Mouse (Mus musculus) cortical plate, adult 2 months (tissue): ENCODE data around the gene Atp2b2. TPM values are rescaled to one million over a fixed set of nuclear protein-coding genes. Genes with fewer than 3 reads are reported as not detected.

ENCODE experiments used
- H3K27ac ChIP-seq: fragments of 200-500 bp; 2 replicates; pipeline ENCODE4 v1.5.1; 2012; ENCODE audit warnings: low read length, control low read depth, inconsistent platforms; ENCODE audit not compliant: insufficient read depth
- H3K4me1 ChIP-seq: fragments of 200-500 bp; 2 replicates; pipeline ENCODE4 v1.6.1; 2011; ENCODE audit warnings: low read length; ENCODE audit not compliant: control insufficient read depth, insufficient read depth
- H3K4me3 ChIP-seq: fragments of 200-500 bp; 2 replicates; pipeline ENCODE4 v1.5.1; 2011; ENCODE audit warnings: mild to moderate bottlenecking, low read length, control low read depth; ENCODE audit not compliant: insufficient read depth
- CTCF ChIP-seq: fragments of 200-500 bp; IDR thresholded peaks from 2 replicates; pipeline ENCODE4 v1.5.1; 2011; ENCODE audit warnings: mild to moderate bottlenecking, control low read depth, low read length; ENCODE audit not compliant: insufficient read depth; ENCODE audit errors: extremely low read depth
- POLR2A ChIP-seq: fragments of 200-500 bp; IDR thresholded peaks from 2 replicates; pipeline ENCODE4 v1.6.1; 2011; ENCODE audit warnings: mild to moderate bottlenecking, low read length, control low read depth; ENCODE audit not compliant: insufficient read depth; ENCODE audit errors: extremely low read depth
- polyA plus RNA-seq: library from polyadenylated mRNA; depleted of rRNA; stranded (reverse); fragments of >200 nt; gene quantifications from 2 replicates; pipeline ENCODE4 v1.2.3, GENCODE M21; 2012

The Atp2b2 gene
- polyA plus RNA-seq, 1 experiment, result 238 TPM

DNA sequence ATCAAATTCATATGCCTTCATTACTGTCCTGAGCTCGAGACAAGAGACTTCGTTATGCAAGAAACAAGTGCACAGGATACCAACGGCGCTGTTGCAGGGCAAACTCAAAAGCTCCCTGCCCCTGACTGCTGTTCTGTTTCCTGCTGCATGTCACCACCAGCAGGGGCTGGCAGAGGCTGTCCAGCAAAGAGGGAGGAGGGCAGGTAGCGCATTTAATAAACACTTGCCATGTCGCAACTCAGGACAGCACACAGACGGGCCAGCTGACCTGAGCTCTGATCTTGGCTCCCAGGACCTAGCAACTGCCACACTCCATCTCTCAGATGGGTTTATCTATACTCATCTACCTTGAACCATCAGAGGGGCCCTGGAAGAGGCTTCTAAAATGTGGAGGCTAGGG is 176.7 kb downstream of the Atp2b2 start:
- H3K4me3 ChIP-seq, result no peak overlapping the region
- no peak for TF ChIP-seq POLR2A
- TF ChIP-seq CTCF, result no peak
- H3K4me1 ChIP-seq, result peaks cover 13% of the 10 kb centered on the region
- peak overlapping the region; percentile 58 for H3K27ac ChIP-seq

- H3K4me1 ChIP-seq, result peaks cover 15% of the 10 kb centered on the region
- no peak overlapping the region for H3K4me3 ChIP-seq
- H3K27ac ChIP-seq, result no peak overlapping the region
- TF ChIP-seq CTCF, result no peak
- no peak for TF ChIP-seq POLR2A
Observed at GRCm38 (mm10) chr6:113864812-113865211, 177.6 kb downstream of the Atp2b2 start.

DNA sequence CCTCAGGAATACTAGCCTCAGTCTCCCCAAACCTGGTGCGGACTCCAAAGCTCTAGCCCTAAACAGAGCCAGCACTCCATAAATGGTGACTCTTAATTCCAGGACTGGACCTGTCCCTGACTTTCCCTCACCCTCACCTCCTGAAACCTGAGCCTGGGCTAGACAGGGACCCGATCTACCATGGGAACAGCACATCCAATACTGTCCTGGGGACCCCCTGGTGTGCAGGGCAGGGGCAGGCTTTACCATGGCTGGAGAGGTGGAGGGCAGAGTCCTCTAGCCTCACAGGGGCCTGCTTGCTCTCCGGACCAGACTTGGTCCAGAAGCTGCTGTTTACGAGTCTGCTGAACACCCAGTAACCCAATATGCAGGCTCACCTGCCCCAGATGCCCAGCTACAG is 179.5 kb downstream of the Atp2b2 start:
- peaks cover 20% of the 10 kb centered on the region for H3K4me1 ChIP-seq
- H3K4me3 ChIP-seq, result no peak overlapping the region
- no peak overlapping the region for H3K27ac ChIP-seq
- no peak for TF ChIP-seq CTCF
- TF ChIP-seq POLR2A, result no peak

DNA sequence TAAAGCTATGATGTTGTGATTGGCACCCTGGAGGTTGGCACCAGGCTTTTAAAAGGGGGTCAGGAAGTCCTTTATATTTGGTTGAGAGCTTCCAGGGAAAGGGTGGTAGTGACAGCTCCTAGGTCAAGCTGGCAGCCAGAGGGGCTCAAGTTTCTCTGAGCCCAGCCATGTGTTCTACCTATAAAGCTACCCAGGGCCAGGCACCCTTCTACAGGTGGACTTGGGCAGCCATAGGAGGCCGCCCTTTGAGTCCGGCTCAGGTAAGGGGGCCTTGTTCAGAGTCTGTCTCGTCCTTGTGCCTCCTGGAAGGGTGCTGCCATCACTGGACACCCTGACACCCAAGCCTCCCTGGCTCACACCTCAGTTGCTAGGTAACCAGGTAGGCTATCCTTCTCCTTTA is 180.5 kb downstream of the Atp2b2 start:
- 0 out of 2 replicates have a peak overlapping the region, but pooled peaks have one; percentile 10 for H3K27ac ChIP-seq
- H3K4me3 ChIP-seq, result no peak overlapping the region
- TF ChIP-seq CTCF, result no peak
- TF ChIP-seq POLR2A, result no peak
- H3K4me1 ChIP-seq, result peaks cover 29% of the 10 kb centered on the region

GRCm38 (mm10) chr6:113861375-113861770 is 181.0 kb downstream of the Atp2b2 start:
- TF ChIP-seq CTCF, result no peak
- Histone ChIP-seq H3K4me3 (no peak overlapping the region), H3K27ac (peak overlapping the region; percentile 47; the same call in 1 of the 2 replicates), H3K4me1 (peaks cover 31% of the 10 kb centered on the region)

GRCm38 (mm10) chr6:113860735-113861374 is 181.6 kb downstream of the Atp2b2 start:
- no peak for TF ChIP-seq CTCF
- TF ChIP-seq POLR2A, result no peak
- peaks cover 35% of the 10 kb centered on the region for H3K4me1 ChIP-seq
- H3K27ac ChIP-seq, result peak overlapping the region; percentile 47; the same call in 1 of the 2 replicates
- no peak overlapping the region for H3K4me3 ChIP-seq

DNA sequence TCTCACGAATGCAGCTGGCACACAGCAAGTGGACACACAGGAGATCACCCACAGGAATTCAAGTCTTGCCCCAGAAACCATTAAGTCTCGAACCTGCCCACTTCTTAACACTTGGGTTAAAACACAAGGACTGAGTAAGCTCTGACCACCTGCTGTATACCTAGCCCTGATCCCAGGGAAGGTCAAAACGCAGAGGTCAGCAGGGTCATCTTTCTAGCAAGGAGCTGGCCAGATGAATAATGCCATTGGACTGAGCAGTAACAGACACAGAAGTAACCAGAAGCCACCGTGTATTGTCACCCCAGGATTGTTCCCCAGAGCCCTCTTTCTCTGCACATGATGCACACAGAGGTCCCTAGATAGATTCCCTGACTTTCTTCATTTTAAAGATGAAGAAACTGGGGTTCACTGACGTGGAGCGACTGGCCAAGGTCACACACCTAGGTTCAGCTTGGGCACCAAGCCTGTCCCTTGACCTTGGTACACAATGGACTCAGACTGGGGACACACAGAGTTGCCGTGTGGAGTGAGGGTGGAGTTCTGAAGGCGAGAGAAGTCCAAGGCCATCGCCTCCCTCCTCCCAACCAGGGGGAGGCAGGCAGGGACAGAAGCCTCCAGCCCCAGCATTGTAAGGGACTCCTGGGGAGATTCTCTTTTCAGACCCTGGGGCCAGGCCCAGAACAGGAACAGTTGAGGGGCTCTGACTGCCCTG is 182.2 kb downstream of the Atp2b2 start:
- TF ChIP-seq POLR2A (no peak), CTCF (no peak)
- H3K4me3 ChIP-seq, result no peak overlapping the region
- H3K27ac ChIP-seq, result peak overlapping the region; percentile 47; the same call in 1 of the 2 replicates
- H3K4me1 ChIP-seq, result peaks cover 32% of the 10 kb centered on the region

- TF ChIP-seq CTCF, result no peak
- TF ChIP-seq POLR2A, result no peak
- Histone ChIP-seq H3K4me1 (peaks cover 36% of the 10 kb centered on the region), H3K4me3 (no peak overlapping the region), H3K27ac (peak overlapping the region; percentile 82)
Observed at GRCm38 (mm10) chr6:113858317-113858716, 184.1 kb downstream of the Atp2b2 start.

- H3K27ac ChIP-seq, result peak overlapping the region; percentile 82
- H3K4me1 ChIP-seq, result peaks cover 42% of the 10 kb centered on the region
- TF ChIP-seq CTCF (no peak), POLR2A (no peak)
- no peak overlapping the region for H3K4me3 ChIP-seq
Observed at GRCm38 (mm10) chr6:113857310-113857873, 185.0 kb downstream of the Atp2b2 start.
